Mouse (Mus musculus): Measurements from ENCODE around the gene Nbea. TPM values are rescaled to one million over a fixed set of nuclear protein-coding genes. Genes with fewer than 3 reads are reported as not detected.

Gene Nbea
- polyA plus RNA-seq, 1 experiment: 7.7 TPM

GRCm38 (mm10) chr3:56182371-56183158, 936 bp downstream of the Nbea start:
- Histone ChIP-seq H3K36me3 (ENCODE audit: control insufficient read depth, insufficient read depth, low read length) (no peaks in the 10 kb centered on the region), H3K27ac (ENCODE audit: insufficient read depth, low read depth, low read length) (no peak overlapping the region; the same call in 1 of the 2 replicates), H3K4me3 (ENCODE audit: insufficient read depth, low read depth, low read length) (peak overlapping the region; percentile 97), H3K4me1 (ENCODE audit: control insufficient read depth, insufficient read depth, low read length) (peaks cover 4% of the 10 kb centered on the region; the same call in 1 of the 2 replicates), H3K27me3 (replicated peaks; ENCODE audit: control insufficient read depth, insufficient read depth, low read length) (no peaks in the 10 kb centered on the region)
- WGBS: 1% methylated on average over 59 of the region's 61 CpGs
- peak; percentile 7 for DNase-seq
- no peak for TF ChIP-seq POLR2A (IDR thresholded peaks at IDR 0.05; ENCODE audit: low read depth, low read length)
- no peak for TF ChIP-seq CTCF (conservative IDR thresholded peaks at IDR 0.05; ENCODE audit: insufficient read depth, insufficient read length, low read depth, low read length)

DNA sequence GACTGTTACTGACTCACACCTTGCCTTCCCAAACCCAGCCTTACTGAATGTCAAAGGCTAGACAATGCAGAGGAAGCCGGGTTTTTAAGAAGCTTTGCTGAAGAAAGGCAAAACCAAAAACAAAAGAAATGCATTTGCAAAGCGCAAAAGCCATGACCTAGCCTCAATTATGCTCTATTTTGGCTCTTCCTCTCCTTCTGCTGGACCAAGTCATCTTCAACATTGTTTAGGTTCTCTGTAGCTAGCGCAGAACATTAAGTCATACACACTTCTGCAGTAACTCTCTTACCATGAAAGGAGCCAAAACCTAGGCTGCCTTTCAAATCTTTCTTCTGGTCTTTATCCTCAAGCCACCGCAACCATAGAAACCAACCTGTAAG, 1.5 kb downstream of the Nbea start:
- no peaks in the 10 kb centered on the region for H3K36me3 ChIP-seq (ENCODE audit: control insufficient read depth, insufficient read depth, low read length)
- peaks cover 4% of the 10 kb centered on the region; the same call in 1 of the 2 replicates for H3K4me1 ChIP-seq (ENCODE audit: control insufficient read depth, insufficient read depth, low read length)
- H3K27ac ChIP-seq (ENCODE audit: insufficient read depth, low read depth, low read length): no peak overlapping the region; the same call in 1 of the 2 replicates
- TF ChIP-seq CTCF (conservative IDR thresholded peaks at IDR 0.05; ENCODE audit: insufficient read depth, insufficient read length, low read depth, low read length): no peak
- no peak for TF ChIP-seq POLR2A (IDR thresholded peaks at IDR 0.05; ENCODE audit: low read depth, low read length)
- 30% methylated on average over 4 of the region's 4 CpGs for WGBS
- H3K4me3 ChIP-seq (ENCODE audit: insufficient read depth, low read depth, low read length): peak overlapping the region; percentile 97
- DNase-seq: no peak
- H3K27me3 ChIP-seq (replicated peaks; ENCODE audit: control insufficient read depth, insufficient read depth, low read length): no peaks in the 10 kb centered on the region

GRCm38 (mm10) chr3:56181025-56181424, 2.5 kb downstream of the Nbea start:
- Histone ChIP-seq H3K4me1 (ENCODE audit: control insufficient read depth, insufficient read depth, low read length) (peaks cover 4% of the 10 kb centered on the region; the same call in 1 of the 2 replicates), H3K27ac (ENCODE audit: insufficient read depth, low read depth, low read length) (no peak overlapping the region), H3K4me3 (ENCODE audit: insufficient read depth, low read depth, low read length) (no peak overlapping the region), H3K36me3 (ENCODE audit: control insufficient read depth, insufficient read depth, low read length) (no peaks in the 10 kb centered on the region), H3K27me3 (replicated peaks; ENCODE audit: control insufficient read depth, insufficient read depth, low read length) (no peaks in the 10 kb centered on the region)
- DNase-seq: no peak
- 74% methylated on average over 3 of the region's 3 CpGs for whole genome bisulfite sequencing
- TF ChIP-seq POLR2A (IDR thresholded peaks at IDR 0.05; ENCODE audit: low read depth, low read length) (no peak), CTCF (conservative IDR thresholded peaks at IDR 0.05; ENCODE audit: insufficient read depth, insufficient read length, low read depth, low read length) (no peak)

GRCm38 (mm10) chr3:56157864-56158263, 25.6 kb downstream of the Nbea start:
- Histone ChIP-seq H3K27me3 (replicated peaks; ENCODE audit: control insufficient read depth, insufficient read depth, low read length) (no peaks in the 10 kb centered on the region; the same call in 1 of the 2 replicates), H3K4me1 (ENCODE audit: control insufficient read depth, insufficient read depth, low read length) (no peaks in the 10 kb centered on the region), H3K36me3 (ENCODE audit: control insufficient read depth, insufficient read depth, low read length) (no peaks in the 10 kb centered on the region), H3K27ac (ENCODE audit: insufficient read depth, low read depth, low read length) (no peak overlapping the region), H3K4me3 (ENCODE audit: insufficient read depth, low read depth, low read length) (no peak overlapping the region)
- DNase-seq: no peak
- TF ChIP-seq POLR2A (IDR thresholded peaks at IDR 0.05; ENCODE audit: low read depth, low read length) (no peak), CTCF (conservative IDR thresholded peaks at IDR 0.05; ENCODE audit: insufficient read depth, insufficient read length, low read depth, low read length) (no peak)
- WGBS: 94% methylated on average over 2 of the region's 2 CpGs

- no peaks in the 10 kb centered on the region for H3K36me3 ChIP-seq (ENCODE audit: control insufficient read depth, insufficient read depth, low read length)
- peaks cover 4% of the 10 kb centered on the region; the same call in 1 of the 2 replicates for H3K4me1 ChIP-seq (ENCODE audit: control insufficient read depth, insufficient read depth, low read length)
- H3K27ac ChIP-seq (ENCODE audit: insufficient read depth, low read depth, low read length): no peak overlapping the region
- TF ChIP-seq POLR2A (IDR thresholded peaks at IDR 0.05; ENCODE audit: low read depth, low read length) (no peak), CTCF (conservative IDR thresholded peaks at IDR 0.05; ENCODE audit: insufficient read depth, insufficient read length, low read depth, low read length) (no peak)
- WGBS: 53% methylated on average over 3 of the region's 3 CpGs
- no peaks in the 10 kb centered on the region for H3K27me3 ChIP-seq (replicated peaks; ENCODE audit: control insufficient read depth, insufficient read depth, low read length)
- no peak overlapping the region for H3K4me3 ChIP-seq (ENCODE audit: insufficient read depth, low read depth, low read length)
- DNase-seq: peak; percentile 25
These were observed 56.8 kb downstream of the Nbea start for GRCm38 (mm10) chr3:56126674-56127073.

GRCm38 (mm10) chr3:56116647-56117046, 66.9 kb downstream of the Nbea start:
- no peaks in the 10 kb centered on the region for H3K4me1 ChIP-seq (ENCODE audit: control insufficient read depth, insufficient read depth, low read length)
- TF ChIP-seq CTCF (conservative IDR thresholded peaks at IDR 0.05; ENCODE audit: insufficient read depth, insufficient read length, low read depth, low read length): no peak
- no peak for TF ChIP-seq POLR2A (IDR thresholded peaks at IDR 0.05; ENCODE audit: low read depth, low read length)

GRCm38 (mm10) chr3:56108101-56108500, 75.4 kb downstream of the Nbea start:
- TF ChIP-seq POLR2A (IDR thresholded peaks at IDR 0.05; ENCODE audit: low read depth, low read length) (no peak), CTCF (conservative IDR thresholded peaks at IDR 0.05; ENCODE audit: insufficient read depth, insufficient read length, low read depth, low read length) (no peak)
- Histone ChIP-seq H3K4me3 (ENCODE audit: insufficient read depth, low read depth, low read length) (no peak overlapping the region), H3K4me1 (ENCODE audit: control insufficient read depth, insufficient read depth, low read length) (no peaks in the 10 kb centered on the region; the same call in 1 of the 2 replicates), H3K36me3 (ENCODE audit: control insufficient read depth, insufficient read depth, low read length) (no peaks in the 10 kb centered on the region), H3K27me3 (replicated peaks; ENCODE audit: control insufficient read depth, insufficient read depth, low read length) (no peaks in the 10 kb centered on the region), H3K27ac (ENCODE audit: insufficient read depth, low read depth, low read length) (no peak overlapping the region)
- peak; percentile 68 for DNase-seq
- 31% methylated on average over 2 of the region's 2 CpGs for WGBS

More at GRCm38 (mm10) chr3:56116647-56117046, 66.9 kb downstream of the Nbea start:
- Histone ChIP-seq H3K4me3 (ENCODE audit: insufficient read depth, low read depth, low read length) (no peak overlapping the region), H3K36me3 (ENCODE audit: control insufficient read depth, insufficient read depth, low read length) (no peaks in the 10 kb centered on the region), H3K27ac (ENCODE audit: insufficient read depth, low read depth, low read length) (no peak overlapping the region), H3K27me3 (replicated peaks; ENCODE audit: control insufficient read depth, insufficient read depth, low read length) (no peaks in the 10 kb centered on the region)
- DNase-seq: no peak
